Mouse (Mus musculus): Measurements from ENCODE around the gene Olfr187. TPM values are rescaled to one million over a fixed set of nuclear protein-coding genes. Genes with fewer than 3 reads are reported as not detected.
"Not testable (repeated sequence)": the region's sequence is repeated elsewhere in the genome, so short reads cannot be mapped to it uniquely, and the experiment has no call there.

Olfr187 gene
- total RNA-seq (2021): not detected
- not detected in 2 replicates for polyA plus RNA-seq (2012; rRNA removed)
- long read RNA-seq: 0 reads

DNA sequence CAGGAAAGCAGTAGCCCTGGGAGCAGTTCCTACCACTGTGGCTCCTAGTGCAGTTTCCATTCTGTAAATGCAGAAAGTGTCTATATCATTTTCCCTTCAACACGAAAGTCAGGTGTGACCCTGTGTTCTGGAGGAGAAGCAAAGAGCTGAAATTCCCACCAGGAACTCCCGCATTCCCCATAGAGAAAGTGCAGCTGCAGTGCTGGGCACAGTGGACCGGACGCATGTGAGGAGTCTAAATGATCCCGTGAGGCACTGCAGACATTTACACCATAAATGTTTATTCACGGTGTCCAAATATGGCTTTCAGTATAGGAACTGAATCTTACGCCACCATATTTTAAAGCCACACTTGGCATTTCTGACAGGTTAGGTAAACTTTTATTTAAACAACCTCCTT is at the start of gene Olfr187:
Gene Olfr187, minus strand, starts transcription at position 58 of the 400 bp plus-strand sequence.
- no peak for DNase-seq

- not testable (repeated sequence) for DNase-seq
These were observed 41.5 kb upstream of the Olfr187 start for GRCm38 (mm10) chr16:59081113-59081512.

DNA sequence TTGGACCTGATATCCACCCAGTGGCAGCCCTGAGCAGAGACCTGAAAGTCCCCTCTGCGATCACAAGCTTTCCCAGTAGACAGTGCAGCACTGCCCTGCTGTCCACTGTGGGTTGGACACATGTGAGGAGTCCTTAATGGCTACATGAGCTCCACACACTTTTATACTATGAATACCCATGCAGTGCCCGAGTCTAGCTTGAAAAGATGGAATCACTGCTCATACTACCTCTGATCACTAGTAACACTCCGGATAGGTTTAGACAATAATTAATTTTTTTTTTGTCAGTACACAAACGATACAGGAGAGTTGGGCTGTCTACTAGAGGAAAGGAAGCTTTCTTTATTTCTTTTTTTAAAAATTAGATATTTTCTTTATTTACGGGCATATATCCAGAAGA is 38.3 kb upstream of the Olfr187 start, which contains the start of gene Olfr190:
Gene Olfr190, minus strand, starts transcription at position 101 of the 400 bp plus-strand sequence.
- no peak for DNase-seq

DNA sequence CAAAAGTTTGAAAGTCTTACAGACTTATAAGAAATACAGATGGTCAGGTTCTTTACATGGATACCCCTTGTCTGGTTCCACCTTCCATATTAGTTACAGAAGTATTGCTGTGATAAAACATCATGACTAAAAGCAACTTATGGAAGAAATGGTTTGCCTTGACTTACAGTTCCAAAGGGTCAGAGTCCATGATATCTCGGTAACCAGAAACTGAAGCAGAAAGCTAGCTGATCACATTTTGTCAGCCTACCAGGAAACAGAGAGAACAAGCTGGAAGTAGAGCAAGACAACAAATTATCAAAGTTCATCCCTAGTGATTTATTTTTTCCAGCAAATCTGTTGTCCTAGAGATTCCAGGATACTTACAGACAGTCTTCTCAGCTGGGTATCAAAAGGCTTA is 34.0 kb upstream of the Olfr187 start:
- DNase-seq: no peak

GRCm38 (mm10) chr16:59071755-59072154 is 32.2 kb upstream of the Olfr187 start:
- no peak for DNase-seq

- DNase-seq: not testable (repeated sequence)
These were observed 22.8 kb upstream of the Olfr187 start for GRCm38 (mm10) chr16:59062411-59062810.

- DNase-seq: not testable (repeated sequence)
These were observed 9.7 kb upstream of the Olfr187 start for GRCm38 (mm10) chr16:59049286-59049685.

DNA sequence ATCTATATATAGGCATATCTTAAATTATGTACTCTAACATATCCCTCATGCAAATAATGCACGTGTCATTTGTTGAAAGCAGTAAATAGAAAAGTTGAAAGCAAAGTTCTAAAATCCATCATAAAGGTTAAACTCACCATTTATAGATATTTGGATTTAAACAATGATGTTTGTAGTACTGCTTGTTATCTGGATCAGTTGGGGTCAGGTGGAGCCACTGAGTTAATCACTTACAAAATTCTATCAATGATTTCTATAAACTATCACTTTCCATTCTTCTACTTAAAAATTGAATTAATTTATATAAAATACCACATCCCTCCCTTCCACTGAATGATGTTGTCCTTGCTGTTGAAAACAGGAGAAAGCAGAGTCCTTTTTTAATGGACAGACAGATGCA is 9.3 kb upstream of the Olfr187 start:
- no peak for DNase-seq

DNA sequence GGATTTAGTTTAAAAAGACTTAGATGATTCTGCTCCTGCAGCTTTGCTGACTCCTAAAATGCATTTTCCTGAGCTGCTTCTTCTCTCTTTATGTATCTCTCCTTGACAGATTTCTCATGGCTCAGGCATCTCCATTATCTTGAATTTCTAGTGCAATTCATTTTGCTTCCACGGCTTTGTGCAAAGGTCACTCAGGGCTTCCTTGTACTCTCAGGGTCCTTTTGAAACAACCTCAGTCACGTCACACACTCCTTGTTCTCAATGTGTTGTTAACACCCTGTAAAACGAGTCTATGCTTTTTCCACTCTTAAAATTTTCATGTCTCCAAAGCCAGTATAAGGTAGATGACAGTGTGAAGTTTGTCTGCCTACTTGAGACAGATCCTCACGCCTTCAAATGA is 8.0 kb upstream of the Olfr187 start:
- no peak for DNase-seq

GRCm38 (mm10) chr16:59045835-59046234 is 6.3 kb upstream of the Olfr187 start:
- no peak for DNase-seq

- DNase-seq: no peak
These were observed 9.4 kb downstream of the Olfr187 start, which contains the start of gene Olfr186 for GRCm38 (mm10) chr16:59030191-59030590. TSS of gene Olfr186 (minus strand) at chr16:59030291.

GRCm38 (mm10) chr16:59013357-59014018 is 26.1 kb downstream of the Olfr187 start:
- no peak for DNase-seq

DNA sequence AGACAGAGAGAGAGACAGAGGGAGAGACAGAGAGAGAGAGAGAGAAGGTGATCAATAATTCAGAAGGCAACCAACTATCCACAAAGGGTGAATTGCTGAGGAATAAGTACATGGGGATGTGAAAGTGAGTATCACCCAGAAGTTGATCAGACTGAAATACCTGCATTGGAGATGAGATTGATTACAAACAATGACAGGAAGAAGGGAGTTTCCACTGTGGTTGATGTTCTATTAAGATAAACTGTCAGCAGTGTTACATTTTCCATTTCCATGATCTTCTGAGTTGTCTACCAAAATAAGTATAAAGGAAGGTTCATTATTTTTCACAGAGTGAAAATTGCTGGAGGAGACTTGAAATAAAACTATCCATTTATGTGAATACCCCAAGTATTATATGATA is 32.4 kb downstream of the Olfr187 start:
- no peak for DNase-seq

- DNase-seq: no peak
These were observed 44.5 kb downstream of the Olfr187 start, which contains the start of gene Olfr183 for GRCm38 (mm10) chr16:58995057-58995456. TSS of gene Olfr183 (plus strand) at chr16:58995357.

Other genes with a start within 250 kb of the Olfr187 start
- gene Olfr173, start 239.5 kb downstream of the Olfr187 start, total RNA-seq (2021): not detected
- not detected in 2 replicates for gene Olfr173, start 239.5 kb downstream of the Olfr187 start, polyA plus RNA-seq (2012; rRNA removed)
- gene Olfr175-ps1, start 213.0 kb downstream of the Olfr187 start, total RNA-seq (2021): not detected
- gene Olfr175-ps1, start 213.0 kb downstream of the Olfr187 start, polyA plus RNA-seq (2012; rRNA removed): not detected in 2 replicates
- not detected for gene Olfr177, start 165.0 kb downstream of the Olfr187 start, total RNA-seq (2021)
- not detected in 2 replicates for gene Olfr177, start 165.0 kb downstream of the Olfr187 start, polyA plus RNA-seq (2012; rRNA removed)
- gene Olfr178, start 147.7 kb downstream of the Olfr187 start, total RNA-seq (2021): not detected
- not detected in 2 replicates for gene Olfr178, start 147.7 kb downstream of the Olfr187 start, polyA plus RNA-seq (2012; rRNA removed)
- not detected for gene Olfr181, start 111.0 kb downstream of the Olfr187 start, total RNA-seq (2021)
- gene Olfr181, start 111.0 kb downstream of the Olfr187 start, polyA plus RNA-seq (2012; rRNA removed): not detected in 2 replicates
- gene Olfr180, start 110.4 kb downstream of the Olfr187 start, total RNA-seq (2021): not detected
- gene Olfr180, start 110.4 kb downstream of the Olfr187 start, polyA plus RNA-seq (2012; rRNA removed): not detected in 2 replicates
- gene Olfr183, start 44.4 kb downstream of the Olfr187 start, total RNA-seq (2021): not detected
- gene Olfr183, start 44.4 kb downstream of the Olfr187 start, polyA plus RNA-seq (2012; rRNA removed): not detected in 2 replicates
- not detected for gene Olfr186, start 9.5 kb downstream of the Olfr187 start, total RNA-seq (2021)
- not detected in 2 replicates for gene Olfr186, start 9.5 kb downstream of the Olfr187 start, polyA plus RNA-seq (2012; rRNA removed)
- not detected for gene Olfr190, start 38.2 kb upstream of the Olfr187 start, total RNA-seq (2021)
- not detected in 2 replicates for gene Olfr190, start 38.2 kb upstream of the Olfr187 start, polyA plus RNA-seq (2012; rRNA removed)
- gene Olfr191, start 50.1 kb upstream of the Olfr187 start, total RNA-seq (2021): not detected
- gene Olfr191, start 50.1 kb upstream of the Olfr187 start, polyA plus RNA-seq (2012; rRNA removed): not detected in 2 replicates
- not detected for gene Olfr193, start 72.1 kb upstream of the Olfr187 start, total RNA-seq (2021)
- not detected in 2 replicates for gene Olfr193, start 72.1 kb upstream of the Olfr187 start, polyA plus RNA-seq (2012; rRNA removed)
- gene Olfr194, start 81.3 kb upstream of the Olfr187 start, total RNA-seq (2021): not detected
- not detected in 2 replicates for gene Olfr194, start 81.3 kb upstream of the Olfr187 start, polyA plus RNA-seq (2012; rRNA removed)
- gene Olfr195, start 107.3 kb upstream of the Olfr187 start, total RNA-seq (2021): not detected
- gene Olfr195, start 107.3 kb upstream of the Olfr187 start, polyA plus RNA-seq (2012; rRNA removed): not detected in 2 replicates
- not detected for gene Olfr196, start 130.7 kb upstream of the Olfr187 start, total RNA-seq (2021)
- gene Olfr196, start 130.7 kb upstream of the Olfr187 start, polyA plus RNA-seq (2012; rRNA removed): not detected in 2 replicates
- gene Olfr198, start 163.8 kb upstream of the Olfr187 start, total RNA-seq (2021): not detected
- not detected in 2 replicates for gene Olfr198, start 163.8 kb upstream of the Olfr187 start, polyA plus RNA-seq (2012; rRNA removed)
- not detected for gene Olfr199, start 180.0 kb upstream of the Olfr187 start, total RNA-seq (2021)
- not detected in 2 replicates for gene Olfr199, start 180.0 kb upstream of the Olfr187 start, polyA plus RNA-seq (2012; rRNA removed)
- gene Olfr201, start 232.9 kb upstream of the Olfr187 start, total RNA-seq (2021): not detected
- not detected in 2 replicates for gene Olfr201, start 232.9 kb upstream of the Olfr187 start, polyA plus RNA-seq (2012; rRNA removed)
- not detected for gene Olfr202, start 247.0 kb upstream of the Olfr187 start, total RNA-seq (2021)
- gene Olfr202, start 247.0 kb upstream of the Olfr187 start, polyA plus RNA-seq (2012; rRNA removed): not detected in 2 replicates